Mouse (Mus musculus) stomach, embryonic 14.5 days (tissue): ENCODE measurements around the gene Mthfs. TPM values are rescaled to one million over a fixed set of nuclear protein-coding genes. Genes with fewer than 3 reads are reported as not detected.
"Not testable (repeated sequence)": the region's sequence is repeated elsewhere in the genome, so short reads cannot be mapped to it uniquely, and the experiment has no call there.

Source experiments
- ATAC-seq: fragments of 200-750 bp; cut with Nextera tagmentation; 2 replicates; pipeline ENCODE4 v1.8.0; 2017; ENCODE audit warnings: low read depth, moderate TSS enrichment; ENCODE audit not compliant: insufficient number of reproducible peaks, insufficient read depth, low FRiP score
- H3K27ac ChIP-seq: fragments of 300-500 bp; sonication (generic); 2 replicates; pipeline ENCODE4 v1.5.1; 2014; ENCODE audit warnings: mild to moderate bottlenecking, low read length, moderate library complexity, mixed read lengths
- H3K27me3 ChIP-seq: fragments of 300-500 bp; sonication (generic); 2 replicates; pipeline ENCODE4 v1.6.1; 2014; ENCODE audit warnings: low read length, control low read depth, mixed read lengths; ENCODE audit not compliant: control insufficient read depth, insufficient read depth
- H3K36me3 ChIP-seq: fragments of 300-500 bp; sonication (generic); 2 replicates; pipeline ENCODE4 v1.6.1; 2014; ENCODE audit warnings: mild to moderate bottlenecking, control low read depth, low read length, moderate library complexity, mixed read lengths; ENCODE audit not compliant: control insufficient read depth, insufficient read depth
- H3K4me1 ChIP-seq: fragments of 300-500 bp; sonication (generic); 2 replicates; pipeline ENCODE4 v1.6.1; 2014; ENCODE audit warnings: low read length, control low read depth, mixed read lengths; ENCODE audit not compliant: control insufficient read depth, insufficient read depth
- H3K4me2 ChIP-seq: fragments of 300-500 bp; sonication (generic); replicated peaks from 2 replicates; pipeline ENCODE4 v1.6.1; 2014; ENCODE audit warnings: low read depth, low read length, control low read depth
- H3K4me3 ChIP-seq: fragments of 300-500 bp; sonication (generic); 2 replicates; pipeline ENCODE4 v1.5.1; 2014; ENCODE audit warnings: low read depth, low read length, control low read depth
- H3K9ac ChIP-seq: fragments of 300-500 bp; sonication (generic); replicated peaks from 2 replicates; pipeline ENCODE4 v1.6.1; 2014; ENCODE audit warnings: low read depth, mild to moderate bottlenecking, control low read depth, low read length, moderate library complexity, mixed read lengths
- H3K9me3 ChIP-seq: fragments of 300-500 bp; sonication (generic); 2 replicates; pipeline ENCODE4 v1.6.1; 2016; ENCODE audit warnings: low read depth, low read length, control low read depth; ENCODE audit not compliant: control insufficient read depth
- WGBS: fragments of 180-500 bp; shearing (Covaris S2); extraction: QIAGEN DNeasy Blood & Tissue Kit; methylation state at CpG from one replicate; pipeline ENCODE4 v1.1.7; 2014; 5-methylcytosine and 5-hydroxymethylcytosine counted together
- polyA plus RNA-seq: library from polyadenylated mRNA; unstranded; fragments of >200 nt; fragmentation: Nextera tagmentation; extraction: Ambion mirVana; gene quantifications from 2 replicates; pipeline ENCODE4 v1.2.1, GENCODE M21; 2014

The Mthfs gene
- polyA plus RNA-seq: 24.0 and 26.4 TPM in 2 replicates

GRCm38 (mm10) chr9:89210353-89211064 is at the start of gene Mthfs:
Mthfs (plus strand) TSS chr9:89210676.
- H3K36me3 ChIP-seq, H3K4me1 ChIP-seq, H3K9ac ChIP-seq, H3K27ac ChIP-seq, H3K9me3 ChIP-seq, H3K27me3 ChIP-seq: not testable (repeated sequence)
- ATAC-seq: peak; percentile 64
- Histone ChIP-seq H3K4me3 (peak within 1 kb of the TSS; percentile 25), H3K4me2 (peak within 1 kb of the TSS; percentile 36)
- WGBS: 23% methylated on average over 9 of the region's 12 CpGs

DNA sequence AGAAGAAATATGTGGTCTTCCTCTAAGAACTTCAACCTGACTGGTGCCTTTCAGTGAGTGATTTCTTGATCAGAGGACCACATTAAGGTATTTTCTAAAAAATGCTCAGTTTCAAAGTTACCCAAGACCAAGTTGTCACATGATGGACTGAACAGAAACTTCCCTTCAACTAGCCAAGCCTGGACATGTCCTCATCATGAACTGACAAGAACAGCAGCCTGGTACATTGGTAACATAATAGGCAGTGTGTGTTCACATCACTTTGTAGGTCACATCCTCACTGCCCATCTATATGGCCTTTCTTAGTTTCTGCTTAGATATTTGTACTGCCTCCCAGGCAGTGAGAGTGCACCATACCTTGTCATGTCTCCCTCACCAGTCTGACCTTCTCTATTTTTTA is 37.9 kb upstream of the Mthfs start:
- H3K9ac ChIP-seq, ATAC-seq, H3K4me1 ChIP-seq, H3K4me3 ChIP-seq, H3K9me3 ChIP-seq, H3K36me3 ChIP-seq, H3K27ac ChIP-seq, H3K27me3 ChIP-seq, H3K4me2 ChIP-seq: not testable (repeated sequence)

- ATAC-seq: not testable (repeated sequence)
Measured at GRCm38 (mm10) chr9:89178833-89179232, 31.6 kb upstream of the Mthfs start.

GRCm38 (mm10) chr9:89179469-89179868 is 31.0 kb upstream of the Mthfs start:
- 75% methylated on average over 2 of the region's 4 CpGs for WGBS
- not testable (repeated sequence) for ATAC-seq, H3K4me3 ChIP-seq

More at GRCm38 (mm10) chr9:89178833-89179232, 31.6 kb upstream of the Mthfs start:
- H3K4me2 ChIP-seq, H3K9ac ChIP-seq, H3K27ac ChIP-seq, H3K4me3 ChIP-seq, H3K36me3 ChIP-seq, H3K9me3 ChIP-seq, H3K4me1 ChIP-seq, H3K27me3 ChIP-seq: not testable (repeated sequence)
- WGBS: 28% methylated on average over 2 of the region's 3 CpGs

GRCm38 (mm10) chr9:89187006-89187405 is 23.5 kb upstream of the Mthfs start:
- 82% methylated on average over 15 of the region's 15 CpGs for whole genome bisulfite sequencing
- H3K9me3 ChIP-seq, H3K36me3 ChIP-seq, H3K27me3 ChIP-seq, H3K4me3 ChIP-seq, ATAC-seq, H3K9ac ChIP-seq, H3K4me2 ChIP-seq, H3K4me1 ChIP-seq, H3K27ac ChIP-seq: not testable (repeated sequence)

More at GRCm38 (mm10) chr9:89179469-89179868, 31.0 kb upstream of the Mthfs start:
- not testable (repeated sequence) for H3K4me1 ChIP-seq, H3K9ac ChIP-seq, H3K27me3 ChIP-seq, H3K27ac ChIP-seq, H3K4me2 ChIP-seq, H3K36me3 ChIP-seq, H3K9me3 ChIP-seq

DNA sequence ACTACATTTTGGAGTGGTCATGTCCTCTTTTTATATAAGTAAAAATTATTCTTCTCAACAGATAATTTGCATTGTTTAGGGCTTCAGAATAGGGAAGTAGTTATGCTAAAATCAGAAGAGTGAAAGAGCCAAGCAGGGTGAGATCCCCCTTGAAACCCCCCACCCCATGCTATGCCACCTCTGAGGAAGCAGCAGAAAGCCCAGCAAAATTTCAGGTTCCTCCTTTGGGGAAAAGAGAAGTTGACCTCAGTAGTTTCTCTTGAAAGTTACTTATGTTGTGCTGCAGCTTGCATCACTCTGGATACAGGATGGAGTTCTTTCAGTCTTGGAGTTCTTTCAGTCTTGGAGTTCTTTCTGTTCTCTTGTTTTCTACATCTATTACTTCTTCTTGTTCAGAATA is 15.0 kb upstream of the Mthfs start:
- ATAC-seq, H3K9me3 ChIP-seq, H3K4me2 ChIP-seq, H3K36me3 ChIP-seq, H3K4me1 ChIP-seq, H3K9ac ChIP-seq, H3K4me3 ChIP-seq, H3K27me3 ChIP-seq, H3K27ac ChIP-seq: not testable (repeated sequence)

- H3K4me3 ChIP-seq, H3K9me3 ChIP-seq, H3K9ac ChIP-seq, H3K27me3 ChIP-seq, H3K27ac ChIP-seq, ATAC-seq, H3K4me1 ChIP-seq, H3K36me3 ChIP-seq, H3K4me2 ChIP-seq: not testable (repeated sequence)
- no CpG with 5 or more reads among the region's 1 CpGs for WGBS
Measured at GRCm38 (mm10) chr9:89197509-89197908, 13.0 kb upstream of the Mthfs start.

DNA sequence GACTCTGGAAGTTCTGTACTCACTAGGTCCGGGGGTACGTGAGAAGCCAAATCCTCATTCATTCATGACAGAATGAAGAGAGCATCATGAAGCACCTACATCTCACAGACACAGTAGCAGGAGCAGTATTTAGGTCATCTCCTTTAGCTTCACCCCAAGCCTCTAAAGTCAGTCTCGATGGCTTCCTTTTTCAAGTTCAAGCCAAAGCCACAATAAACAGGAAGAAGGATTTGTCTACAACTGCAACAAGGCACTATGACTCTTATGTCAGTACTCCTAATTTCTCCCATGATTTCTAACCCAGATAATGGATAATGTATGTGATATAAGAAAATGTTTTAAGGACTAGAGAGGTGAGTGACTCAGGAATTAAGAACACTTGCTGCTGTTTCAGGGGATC is 12.1 kb upstream of the Mthfs start:
- H3K4me3 ChIP-seq, H3K27me3 ChIP-seq, H3K36me3 ChIP-seq, H3K4me1 ChIP-seq, H3K4me2 ChIP-seq, H3K9me3 ChIP-seq, H3K27ac ChIP-seq, H3K9ac ChIP-seq, ATAC-seq: not testable (repeated sequence)
- 87% methylated on average over 3 of the region's 3 CpGs for WGBS

GRCm38 (mm10) chr9:89198969-89199416 is 11.5 kb upstream of the Mthfs start, which contains the start of the genes Bcl2a1b and Gm29094:
Bcl2a1b (plus strand) TSS chr9:89199209.
Gm29094 (plus strand) TSS chr9:89199379.
- not testable (repeated sequence) for H3K36me3 ChIP-seq, H3K27ac ChIP-seq, H3K4me3 ChIP-seq, H3K4me1 ChIP-seq, H3K9me3 ChIP-seq, H3K27me3 ChIP-seq, ATAC-seq, H3K4me2 ChIP-seq, H3K9ac ChIP-seq
- WGBS: 73% methylated on average over 5 of the region's 5 CpGs
